Mouse (Mus musculus) ES-Bruce4 (cell line): ENCODE data around the gene Nr6a1.

ENCODE experiments used
- CTCF ChIP-seq: IDR thresholded peaks from one replicate; pipeline ENCODE4 v1.8.1; 2011; ENCODE audit warnings: low read depth, low read length
- EP300 ChIP-seq: IDR thresholded peaks from 2 replicates; pipeline ENCODE4 v1.6.1; 2011; ENCODE audit warnings: low read depth, low read length; ENCODE audit not compliant: insufficient read depth
- POLR2A ChIP-seq: IDR thresholded peaks from one replicate; pipeline ENCODE4 v1.8.1; 2011; ENCODE audit warnings: low read length; ENCODE audit not compliant: insufficient read depth

DNA sequence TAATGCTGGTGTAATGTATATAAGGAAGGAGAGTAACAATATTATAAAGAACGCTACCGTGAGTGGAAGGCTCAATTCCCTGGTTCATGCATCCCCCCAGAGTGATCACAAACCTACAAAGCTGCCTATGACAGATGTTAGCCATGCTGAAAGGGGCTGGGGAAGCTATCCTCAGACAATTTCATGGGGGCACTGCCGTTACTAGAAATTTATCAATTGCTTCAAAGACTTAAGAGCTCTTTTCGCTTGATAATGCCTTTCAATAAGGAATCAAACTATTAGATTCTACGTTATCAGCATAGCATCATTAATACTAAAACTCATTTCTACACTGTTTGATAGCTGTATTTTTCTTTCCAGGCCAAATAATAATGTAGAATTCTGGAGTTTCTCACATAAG lies 144.1 kb downstream of the Nr6a1 start:
- no peak for TF ChIP-seq CTCF
- TF ChIP-seq EP300, result no peak
- no peak for TF ChIP-seq POLR2A
